Mouse (Mus musculus) spleen, postnatal 14 days (tissue): ENCODE data around the gene Sp9.

Experiments used
- DNase-seq, 2 experiments: peaks; one replicate each; pipeline ENCODE4 v3.0.0; 2021 to 2022; ENCODE audit warnings: low spot score in 2 of 2

Sp9 gene

DNA sequence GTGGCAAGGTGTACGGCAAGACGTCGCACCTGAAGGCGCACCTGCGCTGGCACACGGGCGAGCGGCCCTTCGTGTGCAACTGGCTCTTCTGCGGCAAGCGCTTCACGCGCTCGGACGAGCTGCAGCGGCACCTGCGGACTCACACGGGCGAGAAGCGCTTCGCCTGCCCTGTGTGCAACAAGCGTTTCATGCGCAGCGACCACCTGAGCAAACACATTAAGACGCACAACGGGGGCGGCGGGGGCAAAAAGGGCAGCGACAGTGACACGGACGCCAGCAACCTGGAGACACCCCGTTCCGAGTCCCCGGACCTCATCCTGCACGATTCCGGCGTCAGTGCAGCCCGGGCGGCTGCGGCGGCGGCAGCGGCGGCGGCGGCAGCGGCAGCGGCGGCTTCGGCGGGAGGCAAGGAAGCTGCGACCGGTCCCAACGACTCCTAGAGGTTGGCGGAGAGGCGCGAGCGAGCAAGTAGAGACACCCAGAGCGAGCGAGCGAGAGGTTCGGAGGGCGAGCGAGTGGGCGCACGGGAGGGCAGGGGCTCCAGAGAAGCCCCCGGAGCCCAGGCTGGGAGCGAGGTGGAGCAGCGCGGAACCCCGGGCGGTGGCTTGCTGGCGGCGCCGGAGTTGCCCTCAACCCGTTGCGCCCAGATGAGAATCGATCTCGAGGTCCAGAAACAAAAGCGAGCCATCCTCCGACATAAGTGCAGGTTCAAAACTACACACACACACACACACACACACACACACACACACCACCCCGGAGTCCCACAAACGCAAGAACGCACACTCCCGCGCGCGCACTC lies 2.6 kb downstream of the Sp9 start:
- DNase-seq, result peak; percentile 15 to 20

DNA sequence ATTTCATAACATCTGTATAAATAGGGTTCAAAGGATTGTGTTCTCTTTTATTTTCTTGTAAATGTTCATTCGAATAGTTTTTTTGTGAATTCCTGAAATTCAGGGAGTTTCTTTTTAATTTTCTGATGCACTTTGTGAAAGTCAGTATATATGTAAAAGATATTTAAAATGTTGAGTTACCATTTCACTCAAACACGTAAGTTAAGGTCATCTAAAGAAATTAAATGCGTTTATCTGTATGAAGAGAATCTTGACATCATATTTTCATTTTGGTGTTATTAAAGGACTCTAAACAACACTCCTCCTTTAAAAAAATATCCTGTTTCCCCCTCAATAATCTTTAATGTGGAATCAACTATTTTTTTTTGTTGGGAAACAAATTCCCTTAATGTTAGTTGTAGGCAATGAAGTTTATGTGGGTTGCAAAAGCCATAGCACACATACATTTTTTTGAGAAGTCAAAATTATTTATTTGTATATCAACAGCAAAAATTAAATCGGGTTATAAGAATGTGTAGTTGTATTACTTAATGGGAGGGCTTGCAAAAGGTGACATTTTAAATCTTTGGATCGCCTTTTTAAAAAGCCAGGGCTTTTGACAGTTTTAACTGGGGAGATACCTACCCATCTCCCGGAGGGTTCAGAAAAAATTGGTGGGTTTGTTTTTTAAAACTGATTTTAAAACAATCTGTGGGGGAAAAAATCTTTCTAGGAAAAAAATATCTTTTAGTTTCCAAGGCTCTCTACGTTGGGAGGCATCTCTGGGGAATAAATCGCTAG lies 3.7 kb downstream of the Sp9 start:
- DNase-seq, result no peak

- no peak for DNase-seq
Measured at GRCm38 (mm10) chr2:73276141-73276571, 4.4 kb downstream of the Sp9 start.

DNA sequence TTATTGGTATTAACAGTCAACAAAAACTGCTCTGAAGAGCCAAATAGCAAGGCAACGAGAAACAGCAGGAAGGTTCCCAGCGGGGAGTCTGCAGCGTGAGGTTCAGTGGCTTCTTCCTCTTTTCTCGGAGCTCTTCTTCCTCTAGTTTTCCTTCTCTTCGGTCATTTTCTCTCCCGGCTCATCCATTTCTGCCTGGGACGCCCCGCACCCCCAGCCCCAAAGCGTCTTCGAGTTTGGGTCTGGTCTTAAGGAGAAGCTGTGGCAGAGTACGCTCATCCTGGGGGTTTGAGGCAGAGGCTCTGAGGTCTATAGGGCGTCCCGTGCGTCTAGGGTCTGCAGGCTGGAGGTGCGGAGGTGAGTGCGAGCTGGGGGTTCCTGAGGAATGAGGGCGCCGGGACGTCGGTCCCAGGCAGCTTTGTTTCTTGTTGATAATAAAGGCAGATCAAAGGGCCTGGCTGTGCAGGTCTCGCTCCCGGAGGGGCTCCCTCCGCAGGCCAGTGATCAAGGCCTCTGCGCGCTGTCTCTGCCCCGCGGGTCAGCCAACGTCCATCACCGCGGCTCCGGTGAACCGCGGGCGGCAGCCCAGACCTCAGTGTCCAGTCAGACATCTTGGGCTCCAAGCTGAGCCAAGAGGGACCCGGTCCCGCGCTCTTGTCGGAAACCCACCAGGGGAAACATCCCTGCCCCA lies 5.4 kb downstream of the Sp9 start:
- no peak for DNase-seq

DNA sequence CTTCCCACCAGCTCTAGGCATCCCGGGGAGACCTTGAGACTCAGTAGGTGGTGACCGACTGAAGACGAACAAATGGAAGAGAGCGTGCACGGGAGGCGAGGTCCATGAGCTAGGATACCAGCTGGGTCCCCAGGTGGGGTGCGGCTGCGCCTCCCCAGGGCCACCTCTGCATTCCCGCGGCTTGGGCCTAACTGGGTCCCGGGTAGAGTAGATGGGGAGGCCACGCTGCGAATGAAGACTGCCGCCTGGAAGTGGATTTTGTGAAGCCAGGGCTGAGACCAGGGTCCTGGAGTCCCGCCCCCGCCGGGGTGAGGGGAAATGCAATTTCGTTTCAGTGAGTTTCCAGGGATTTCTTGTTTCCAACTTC lies 6.0 kb downstream of the Sp9 start:
- no peak for DNase-seq

GRCm38 (mm10) chr2:73278131-73278854 lies 6.6 kb downstream of the Sp9 start:
- DNase-seq, result peak; percentile 70 to 83

GRCm38 (mm10) chr2:73278869-73279268 lies 7.1 kb downstream of the Sp9 start:
- DNase-seq, result no peak

GRCm38 (mm10) chr2:73279271-73280038 lies 7.7 kb downstream of the Sp9 start:
- DNase-seq, result no peak

- DNase-seq, result no peak
Measured at GRCm38 (mm10) chr2:73280356-73281047, 8.8 kb downstream of the Sp9 start.

DNA sequence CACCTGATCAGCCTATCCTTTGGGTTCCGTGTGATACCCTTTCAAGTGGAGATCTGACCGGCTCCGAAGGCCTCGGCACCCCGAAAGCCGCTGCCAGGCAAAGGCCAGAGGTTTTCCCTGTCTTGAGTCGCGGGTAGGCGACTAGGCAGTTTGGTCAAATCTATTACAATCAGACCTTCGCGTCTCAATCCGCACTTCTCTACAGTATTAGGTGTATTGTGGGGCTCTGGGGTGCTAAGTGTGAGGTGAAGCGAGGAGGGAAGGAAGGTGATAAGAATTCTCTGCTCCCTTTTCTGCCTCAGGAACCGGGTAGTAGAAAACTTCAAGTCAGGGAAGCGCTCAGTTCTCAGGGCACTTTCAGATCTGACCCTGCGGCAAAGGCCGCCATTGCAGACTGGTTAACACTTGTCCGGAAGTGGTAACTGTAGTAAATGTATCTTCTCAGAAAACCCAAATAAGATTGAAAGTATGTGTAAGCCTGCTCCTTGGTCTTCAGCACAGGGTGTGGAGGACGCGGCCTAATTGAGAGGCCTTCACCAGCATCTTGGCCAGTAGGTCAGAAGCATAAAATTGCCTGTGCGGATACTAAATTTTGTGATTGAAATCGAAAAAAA lies 9.4 kb downstream of the Sp9 start:
- DNase-seq, result no peak

DNA sequence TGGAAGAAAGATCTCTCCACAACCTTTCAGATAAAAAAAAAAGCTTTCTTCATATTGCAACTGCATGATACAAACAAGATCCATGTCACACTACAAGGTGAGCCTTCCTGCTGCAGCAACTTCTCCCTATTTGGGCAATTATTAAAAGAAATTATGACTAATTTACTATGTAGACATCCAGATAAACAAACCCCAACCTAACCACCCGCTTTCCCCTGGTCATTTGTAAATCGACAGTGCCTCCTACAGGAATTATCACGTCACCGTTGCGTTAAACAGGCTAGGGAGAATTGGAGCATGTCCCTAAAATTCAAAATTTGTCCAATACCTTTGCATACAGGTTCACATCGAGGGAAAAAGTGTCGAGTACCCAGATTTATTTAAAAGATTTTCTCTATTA lies 10.0 kb downstream of the Sp9 start:
- DNase-seq, result no peak

- no peak for DNase-seq
Measured at GRCm38 (mm10) chr2:73285630-73286029, 13.9 kb downstream of the Sp9 start.

DNA sequence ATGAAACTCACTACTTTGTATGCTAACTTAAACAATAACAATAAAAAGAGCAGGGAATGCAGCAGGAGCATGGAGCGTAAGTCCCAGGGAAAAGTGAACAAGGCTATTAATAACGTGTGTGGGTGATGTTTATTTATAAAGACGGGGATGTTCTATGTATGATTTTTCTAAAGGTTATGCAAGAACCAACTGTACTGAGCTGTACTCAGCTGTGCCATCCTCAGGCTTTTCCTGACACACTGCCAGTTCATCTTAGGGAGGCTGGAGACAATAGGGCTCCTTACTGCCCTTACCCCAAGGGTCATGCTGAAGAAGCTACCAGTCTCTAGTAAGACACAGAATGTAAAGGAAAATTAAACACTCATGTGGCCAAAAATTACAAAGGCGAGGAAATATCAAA lies 19.4 kb downstream of the Sp9 start:
- DNase-seq, result no peak

DNA sequence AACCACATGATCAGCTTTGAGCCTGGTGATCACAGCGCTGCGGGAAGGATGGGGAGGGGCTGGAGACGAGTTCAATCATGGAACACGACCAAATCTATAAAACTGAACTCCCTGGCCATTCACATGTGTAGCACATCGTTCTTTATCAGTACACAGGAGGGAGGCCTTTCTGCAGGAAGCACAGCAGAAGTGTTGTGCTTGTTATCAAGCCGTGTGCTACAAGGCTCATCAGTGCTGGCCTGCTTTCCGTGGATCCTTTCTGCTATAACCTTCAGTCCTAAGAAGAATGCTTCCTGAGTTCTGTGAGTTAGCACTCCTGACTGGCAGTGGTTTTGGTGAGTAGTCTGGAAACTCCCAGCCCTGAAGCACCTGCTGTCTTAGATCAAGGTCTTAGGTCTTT lies 23.3 kb downstream of the Sp9 start:
- no peak for DNase-seq

GRCm38 (mm10) chr2:73298154-73298553 lies 26.4 kb downstream of the Sp9 start:
- no peak for DNase-seq

- DNase-seq, result no peak
Measured at GRCm38 (mm10) chr2:73298841-73299240, 27.1 kb downstream of the Sp9 start.

- no peak for DNase-seq
Measured at GRCm38 (mm10) chr2:73301979-73302378, 30.3 kb downstream of the Sp9 start.

GRCm38 (mm10) chr2:73302722-73303121 lies 31.0 kb downstream of the Sp9 start:
- no peak for DNase-seq

DNA sequence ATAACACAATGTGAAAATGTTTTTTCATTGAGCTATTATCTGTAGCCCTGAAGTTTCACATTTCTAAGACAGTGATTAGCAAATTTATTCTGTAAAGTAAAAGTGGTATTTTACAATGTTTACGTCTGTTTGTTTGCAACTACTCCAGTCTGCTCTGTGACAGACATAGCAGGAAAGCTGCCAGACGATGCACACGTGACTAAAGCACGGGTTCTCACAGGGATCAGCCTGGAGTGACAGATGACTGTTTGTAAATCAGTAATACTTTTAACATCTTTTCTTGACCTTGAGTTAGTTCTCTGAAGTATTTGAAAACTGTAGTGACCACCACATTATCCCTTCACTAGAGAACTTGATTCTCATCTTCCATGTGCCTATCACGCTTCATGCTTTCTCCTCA lies 32.8 kb downstream of the Sp9 start:
- no peak for DNase-seq

- no peak for DNase-seq
Measured at GRCm38 (mm10) chr2:73306006-73306405, 34.3 kb downstream of the Sp9 start.
